Mouse (Mus musculus) G1E (cell line): ENCODE results near the gene Hist1h2bp. TPM values are rescaled to one million over a fixed set of nuclear protein-coding genes. Genes with fewer than 3 reads are reported as not detected.

ENCODE experiments used
- polyA plus RNA-seq: library from polyadenylated mRNA; stranded (reverse); fragments of >175 nt; gene quantifications from 2 replicates; pipeline ENCODE4 v1.2.3, GENCODE M21; 2012
- total RNA-seq, 2 experiments: library from RNA; stranded (forward) in 1 of 2; stranded (reverse) in 1 of 2; fragments of 200-1000 nt in 1 of 2; fragments of >200 nt in 1 of 2; fragmentation: Nextera tagmentation in 1 of 2; gene quantifications; 2 replicates each; pipeline ENCODE4 v1.2.3; 2014 to 2017

Gene Hist1h2bp
- total and polyA plus RNA-seq, 3 experiments: 6.8 to 192 (median 55.4) TPM

Other genes starting within 250 kb of the Hist1h2bp start
Only the 20 nearest of the 30 such genes appear.
- not detected in 2 replicates for gene Olfr1361, start 124.1 kb upstream of the Hist1h2bp start, total RNA-seq (2014; fragmentation: Nextera tagmentation)
- 0.05 and 0.17 TPM in 2 replicates for gene Olfr1361, start 124.1 kb upstream of the Hist1h2bp start, total RNA-seq (2017)
- not detected in 2 replicates for gene Olfr1361, start 124.1 kb upstream of the Hist1h2bp start, polyA plus RNA-seq
- not detected in 2 replicates for gene Olfr1360, start 110.1 kb upstream of the Hist1h2bp start, total RNA-seq (2014; fragmentation: Nextera tagmentation)
- gene Olfr1360, start 110.1 kb upstream of the Hist1h2bp start, total RNA-seq (2017): not detected in 2 replicates
- not detected in 2 replicates for gene Olfr1360, start 110.1 kb upstream of the Hist1h2bp start, polyA plus RNA-seq
- gene Olfr1359, start 89.3 kb upstream of the Hist1h2bp start, total RNA-seq (2014; fragmentation: Nextera tagmentation): not detected in 2 replicates
- 0.12 and 0.22 TPM in 2 replicates for gene Olfr1359, start 89.3 kb upstream of the Hist1h2bp start, total RNA-seq (2017)
- not detected in 2 replicates for gene Olfr1359, start 89.3 kb upstream of the Hist1h2bp start, polyA plus RNA-seq
- gene Hist1h2bl, start 71.3 kb upstream of the Hist1h2bp start, total RNA-seq (2014; fragmentation: Nextera tagmentation): 900 and 963 TPM in 2 replicates
- gene Hist1h2bl, start 71.3 kb upstream of the Hist1h2bp start, total RNA-seq (2017): 1,351 and 1,816 TPM in 2 replicates
- 2.1 and 8.3 TPM in 2 replicates for gene Hist1h2bl, start 71.3 kb upstream of the Hist1h2bp start, polyA plus RNA-seq
- gene Hist1h2ai, start 71.0 kb upstream of the Hist1h2bp start, total RNA-seq (2014; fragmentation: Nextera tagmentation): 968 and 989 TPM in 2 replicates
- 2,644 and 2,651 TPM in 2 replicates for gene Hist1h2ai, start 71.0 kb upstream of the Hist1h2bp start, total RNA-seq (2017)
- gene Hist1h2ai, start 71.0 kb upstream of the Hist1h2bp start, polyA plus RNA-seq: 2,561 and 4,652 TPM in 2 replicates
- 178 and 383 TPM in 2 replicates for gene Hist1h3h, start 69.8 kb upstream of the Hist1h2bp start, total RNA-seq (2014; fragmentation: Nextera tagmentation)
- gene Hist1h3h, start 69.8 kb upstream of the Hist1h2bp start, total RNA-seq (2017): 634 and 1,163 TPM in 2 replicates
- 29.3 and 131 TPM in 2 replicates for gene Hist1h3h, start 69.8 kb upstream of the Hist1h2bp start, polyA plus RNA-seq
- 170 and 209 TPM in 2 replicates for gene Hist1h2bm, start 65.4 kb upstream of the Hist1h2bp start, total RNA-seq (2014; fragmentation: Nextera tagmentation)
- 309 and 556 TPM in 2 replicates for gene Hist1h2bm, start 65.4 kb upstream of the Hist1h2bp start, total RNA-seq (2017)
- 1.2 and 3.4 TPM in 2 replicates for gene Hist1h2bm, start 65.4 kb upstream of the Hist1h2bp start, polyA plus RNA-seq
- gene Hist1h4j, start 52.4 kb upstream of the Hist1h2bp start, total RNA-seq (2014; fragmentation: Nextera tagmentation): 20.2 and 51.9 TPM in 2 replicates
- 121 TPM in 2 replicates for gene Hist1h4j, start 52.4 kb upstream of the Hist1h2bp start, total RNA-seq (2017)
- 1.2 and 6.4 TPM in 2 replicates for gene Hist1h4j, start 52.4 kb upstream of the Hist1h2bp start, polyA plus RNA-seq
- gene Hist1h4k, start 37.0 kb upstream of the Hist1h2bp start, total RNA-seq (2014; fragmentation: Nextera tagmentation): 1,076 and 1,147 TPM in 2 replicates
- gene Hist1h4k, start 37.0 kb upstream of the Hist1h2bp start, total RNA-seq (2017): 4,982 and 5,364 TPM in 2 replicates
- gene Hist1h4k, start 37.0 kb upstream of the Hist1h2bp start, polyA plus RNA-seq: 12.1 and 66.9 TPM in 2 replicates
- gene Hist1h2ak, start 33.6 kb upstream of the Hist1h2bp start, total RNA-seq (2014; fragmentation: Nextera tagmentation): 1,742 and 2,057 TPM in 2 replicates
- 1,288 and 1,589 TPM in 2 replicates for gene Hist1h2ak, start 33.6 kb upstream of the Hist1h2bp start, total RNA-seq (2017)
- gene Hist1h2ak, start 33.6 kb upstream of the Hist1h2bp start, polyA plus RNA-seq: 71.1 and 196 TPM in 2 replicates
- 350 and 535 TPM in 2 replicates for gene Hist1h2bn, start 33.3 kb upstream of the Hist1h2bp start, total RNA-seq (2014; fragmentation: Nextera tagmentation)
- 410 and 794 TPM in 2 replicates for gene Hist1h2bn, start 33.3 kb upstream of the Hist1h2bp start, total RNA-seq (2017)
- gene Hist1h2bn, start 33.3 kb upstream of the Hist1h2bp start, polyA plus RNA-seq: 0.90 and 0.98 TPM in 2 replicates
- gene Hist1h1b, start 6.8 kb upstream of the Hist1h2bp start, total RNA-seq (2014; fragmentation: Nextera tagmentation): 919 and 956 TPM in 2 replicates
- gene Hist1h1b, start 6.8 kb upstream of the Hist1h2bp start, total RNA-seq (2017): 975 and 1,171 TPM in 2 replicates
- 2.9 and 8.3 TPM in 2 replicates for gene Hist1h1b, start 6.8 kb upstream of the Hist1h2bp start, polyA plus RNA-seq
- gene Hist1h3i, start 4.1 kb upstream of the Hist1h2bp start, total RNA-seq (2014; fragmentation: Nextera tagmentation): 770 and 1,209 TPM in 2 replicates
- 347 and 472 TPM in 2 replicates for gene Hist1h3i, start 4.1 kb upstream of the Hist1h2bp start, total RNA-seq (2017)
- gene Hist1h3i, start 4.1 kb upstream of the Hist1h2bp start, polyA plus RNA-seq: 9.7 and 61.6 TPM in 2 replicates
- gene Hist1h2an, start 243 bp upstream of the Hist1h2bp start, total RNA-seq (2014; fragmentation: Nextera tagmentation): 14.4 and 62.3 TPM in 2 replicates
- 76.2 and 144 TPM in 2 replicates for gene Hist1h2an, start 243 bp upstream of the Hist1h2bp start, total RNA-seq (2017)
- 18.0 and 48.6 TPM in 2 replicates for gene Hist1h2an, start 243 bp upstream of the Hist1h2bp start, polyA plus RNA-seq
- 1,081 and 1,195 TPM in 2 replicates for gene Hist1h2bq, start 22.7 kb downstream of the Hist1h2bp start, total RNA-seq (2014; fragmentation: Nextera tagmentation)
- 921 and 1,023 TPM in 2 replicates for gene Hist1h2bq, start 22.7 kb downstream of the Hist1h2bp start, total RNA-seq (2017)
- 5.1 and 26.9 TPM in 2 replicates for gene Hist1h2bq, start 22.7 kb downstream of the Hist1h2bp start, polyA plus RNA-seq
- 683 and 1,071 TPM in 2 replicates for gene Hist1h2ao, start 23.0 kb downstream of the Hist1h2bp start, total RNA-seq (2014; fragmentation: Nextera tagmentation)
- not detected in 2 replicates for gene Hist1h2ao, start 23.0 kb downstream of the Hist1h2bp start, total RNA-seq (2017)
- 11,503 and 23,832 TPM in 2 replicates for gene Hist1h2ao, start 23.0 kb downstream of the Hist1h2bp start, polyA plus RNA-seq
- gene Hist1h4m, start 24.3 kb downstream of the Hist1h2bp start, total RNA-seq (2014; fragmentation: Nextera tagmentation): 95.2 and 203 TPM in 2 replicates
- 16.8 and 94.6 TPM in 2 replicates for gene Hist1h4m, start 24.3 kb downstream of the Hist1h2bp start, total RNA-seq (2017)
- gene Hist1h4m, start 24.3 kb downstream of the Hist1h2bp start, polyA plus RNA-seq: 35.5 TPM in 1 of 2 replicates, not detected in the other
- 349 and 456 TPM in 2 replicates for gene Hist1h4n, start 44.7 kb downstream of the Hist1h2bp start, total RNA-seq (2014; fragmentation: Nextera tagmentation)
- 3,540 and 3,844 TPM in 2 replicates for gene Hist1h4n, start 44.7 kb downstream of the Hist1h2bp start, total RNA-seq (2017)
- gene Hist1h4n, start 44.7 kb downstream of the Hist1h2bp start, polyA plus RNA-seq: 15.7 and 41.0 TPM in 2 replicates
- gene Hist1h2ap, start 46.0 kb downstream of the Hist1h2bp start, total RNA-seq (2014; fragmentation: Nextera tagmentation): 653 and 691 TPM in 2 replicates
- gene Hist1h2ap, start 46.0 kb downstream of the Hist1h2bp start, total RNA-seq (2017): 2,134 and 3,440 TPM in 2 replicates
- gene Hist1h2ap, start 46.0 kb downstream of the Hist1h2bp start, polyA plus RNA-seq: 8,984 and 13,644 TPM in 2 replicates
- gene Hist1h2br, start 46.3 kb downstream of the Hist1h2bp start, total RNA-seq (2014; fragmentation: Nextera tagmentation): 1,040 and 1,147 TPM in 2 replicates
- gene Hist1h2br, start 46.3 kb downstream of the Hist1h2bp start, total RNA-seq (2017): 1,116 and 1,141 TPM in 2 replicates
- 4.6 and 25.4 TPM in 2 replicates for gene Hist1h2br, start 46.3 kb downstream of the Hist1h2bp start, polyA plus RNA-seq